Comparison of ENCODE assay signal across 32 mouse cellular contexts in the genomic region with DNA sequence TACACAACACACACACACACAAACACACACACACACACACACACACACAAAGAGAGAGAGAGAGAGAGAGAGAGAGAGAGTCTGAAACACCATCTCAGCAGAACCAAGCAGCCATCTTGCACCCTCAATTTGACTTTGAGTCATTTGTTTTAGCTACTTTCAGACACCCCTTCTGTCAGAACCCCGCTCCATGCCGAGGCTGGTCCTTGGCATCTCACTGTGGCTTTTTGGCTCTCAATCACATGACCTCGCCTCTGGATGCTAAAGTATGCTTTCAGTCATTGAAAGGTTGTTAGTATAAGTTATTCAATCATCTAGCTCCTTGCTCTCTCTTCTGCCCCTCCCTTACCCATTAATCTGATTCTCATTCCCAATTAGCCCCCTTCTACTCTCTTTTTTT. TPM values are rescaled to one million over a fixed set of nuclear protein-coding genes. Genes with fewer than 3 reads are reported as not detected.
DNase-seq lines count a peak whose midpoint lies in the region; ATAC-seq and TF ChIP-seq lines count a peak whose summit lies in the region.
"Had no signal": no experiment of that assay in that cellular context is flagged by ENCODE, and none has a peak within 500 bp of the region (broad histone marks: within the 10 kb centered on the region; RNA-seq: fewer than 3 reads in every experiment).

No protein-coding gene starts in this region.

- 78% methylated on average over 3 of the region's 3 CpGs for WGBS in liver, embryonic 14.5 days (ENCODE audit: insufficient replicate concordance)
- 89% methylated on average over 3 of the region's 3 CpGs for WGBS in small intestine, adult 2 months

- DNase-seq in heart, adult 11 months: peak; percentile 54
- no peak for DNase-seq in heart, postnatal 25 days (ENCODE audit: low spot score)
- no peak for DNase-seq in liver, embryonic 14.5 days (ENCODE audit: low read depth in 3 of 3, low spot score in 3 of 3)
- DNase-seq in liver: no peak
- DNase-seq in left cerebral cortex, postnatal 36 days (ENCODE audit: low spot score in 2 of 2): no peak
- DNase-seq: adrenal gland, postnatal 10 days; cerebellum, adult 11 months; cerebellum, adult 2 months; cerebellum, adult 9-11 months; cerebellum, postnatal 25 days; forebrain, postnatal 0 days; gastrocnemius, adult 2 months; gastrocnemius, postnatal 14 days; heart, adult 18-20 months; heart, postnatal 10 days; heart, postnatal 4 days had no signal

- H3K9me3 ChIP-seq in liver, embryonic 14.5 days (ENCODE audit: control insufficient read depth, low read length): no peaks in the 10 kb centered on the region
- H3K9me3 ChIP-seq: embryonic facial prominence, embryonic 12.5 days; embryonic facial prominence, embryonic 15.5 days; G1E; heart, embryonic 12.5 days; heart, embryonic 15.5 days; hindbrain, embryonic 15.5 days had no signal

- intact Hi-C loops in heart, postnatal 25 days (cut with DNase I): no loop called here
- intact Hi-C loops in left cerebral cortex, postnatal 36 days (cut with DNase I): no loop called here

- no peak for TF ChIP-seq EP300 in liver, embryonic 14.5 days (IDR thresholded peaks at IDR 0.05; ENCODE audit: low read depth)

- no peak for TF ChIP-seq POLR2A in small intestine, adult 2 months (IDR thresholded peaks at IDR 0.05; ENCODE audit: low read depth, low read length)

- TF ChIP-seq CTCF in liver, embryonic 14.5 days (IDR thresholded peaks at IDR 0.05; ENCODE audit: low read depth): no peak
- no peak for TF ChIP-seq CTCF in small intestine, adult 2 months (IDR thresholded peaks at IDR 0.05; ENCODE audit: extremely low read depth, insufficient read length, insufficient replicate concordance, low read depth, low read length)

- H3K9ac ChIP-seq in liver, embryonic 14.5 days (replicated peaks): peak overlapping the region; percentile 7; the same call in 1 of the 2 replicates
- H3K9ac ChIP-seq: embryonic facial prominence, embryonic 12.5 days; embryonic facial prominence, embryonic 15.5 days; forebrain, postnatal 0 days; heart, embryonic 12.5 days; heart, embryonic 15.5 days; hindbrain, embryonic 15.5 days had no signal

- peaks cover 82 to 83% of the 10 kb centered on the region in 2 experiments for H3K4me1 ChIP-seq in liver, embryonic 14.5 days (replicated peaks; ENCODE audit: control insufficient read depth in 2 of 2, insufficient read depth in 2 of 2, low read length in 1 of 2)
- peaks cover 7% of the 10 kb centered on the region for H3K4me1 ChIP-seq in small intestine, adult 2 months (ENCODE audit: control insufficient read depth, insufficient read depth, insufficient read length, low read length)
- H3K4me1 ChIP-seq: hindbrain, embryonic 15.5 days had no signal

- no peaks in the 10 kb centered on the region for H3K27me3 ChIP-seq in liver, embryonic 14.5 days (ENCODE audit: control insufficient read depth, insufficient read depth, low read length)
- no peaks in the 10 kb centered on the region for H3K27me3 ChIP-seq in small intestine, adult 2 months (ENCODE audit: control insufficient read depth, insufficient read depth, low read length)
- H3K27me3 ChIP-seq: embryonic facial prominence, embryonic 12.5 days; embryonic facial prominence, embryonic 15.5 days; heart, embryonic 12.5 days; heart, embryonic 15.5 days; hindbrain, embryonic 15.5 days; Patski had no signal

- H3K36me3 ChIP-seq in liver, embryonic 14.5 days (replicated peaks; ENCODE audit: control insufficient read depth, insufficient read depth, low read depth): no peaks in the 10 kb centered on the region
- H3K36me3 ChIP-seq in small intestine, adult 2 months (ENCODE audit: control insufficient read depth, insufficient read depth, low read length): no peaks in the 10 kb centered on the region
- H3K36me3 ChIP-seq: embryonic facial prominence, embryonic 12.5 days; embryonic facial prominence, embryonic 15.5 days; G1E; heart, embryonic 12.5 days; heart, embryonic 15.5 days; hindbrain, embryonic 15.5 days had no signal

- H3K4me2 ChIP-seq in liver, embryonic 14.5 days (ENCODE audit: low read depth): no peak overlapping the region; the same call in 1 of the 2 replicates
- H3K4me2 ChIP-seq: embryonic facial prominence, embryonic 12.5 days; embryonic facial prominence, embryonic 15.5 days; heart, embryonic 12.5 days; heart, embryonic 15.5 days; hindbrain, embryonic 15.5 days had no signal

- peak overlapping the region; percentile 51 for H3K27ac ChIP-seq in liver, embryonic 14.5 days
- H3K27ac ChIP-seq in small intestine, adult 2 months (ENCODE audit: insufficient read depth, low read depth, low read length): peak overlapping the region; percentile 34
- H3K27ac ChIP-seq: embryonic facial prominence, embryonic 12.5 days; embryonic facial prominence, embryonic 15.5 days; gastrocnemius, adult 2 months; heart, embryonic 15.5 days; hindbrain, embryonic 15.5 days had no signal

- H3K4me3 ChIP-seq in liver, embryonic 14.5 days (ENCODE audit: insufficient read depth in 1 of 2, low read depth in 2 of 2, low read length in 2 of 2): no peak overlapping the region
- no peak overlapping the region for H3K4me3 ChIP-seq in small intestine, adult 2 months (ENCODE audit: low read depth, low read length)
- H3K4me3 ChIP-seq: embryonic facial prominence, embryonic 12.5 days; embryonic facial prominence, embryonic 15.5 days; gastrocnemius, adult 2 months; heart, embryonic 12.5 days; heart, embryonic 15.5 days; hindbrain, embryonic 15.5 days had no signal

- ATAC-seq in liver, embryonic 14.5 days (ENCODE audit: insufficient read depth): no peak
- ATAC-seq: forebrain, embryonic 14.5 days; forebrain, postnatal 0 days; Patski had no signal

RNA-seq across cellular contexts. Expression of a gene that starts 17.4 kb away (rescaled TPM):
- 10 to 100 TPM; 30.7 to 32.2 TPM for total RNA-seq in heart, postnatal 25 days (2021)
- 43.8 and 47.8 TPM in 2 replicates for polyA plus RNA-seq in liver, embryonic 14.5 days (2012; rRNA removed)
- polyA plus RNA-seq in liver, embryonic 14.5 days (2014; fragmentation: Nextera tagmentation; extraction: Ambion mirVana): 59.4 and 65.3 TPM in 2 replicates
- polyA plus RNA-seq in small intestine, adult 2 months (2012; rRNA removed): 28.4 and 46.7 TPM in 2 replicates
- 10 to 100 TPM; 75.9 to 81.3 TPM for total RNA-seq in left cerebral cortex, postnatal 36 days (2021)

RNA-seq across cellular contexts. Expression of a gene that starts 50.8 kb away (rescaled TPM):
- not detected for total RNA-seq in heart, postnatal 25 days (2021)
- not detected in 2 replicates for polyA plus RNA-seq in liver, embryonic 14.5 days (2012; rRNA removed)
- not detected in 2 replicates for polyA plus RNA-seq in liver, embryonic 14.5 days (2014; fragmentation: Nextera tagmentation; extraction: Ambion mirVana)
- not detected in 2 replicates for polyA plus RNA-seq in small intestine, adult 2 months (2012; rRNA removed)
- total RNA-seq in left cerebral cortex, postnatal 36 days (2021): not detected
- total RNA-seq: adrenal gland, adult 18-20 months; adrenal gland, postnatal 10 days; adrenal gland, postnatal 4 days; common myeloid progenitor, adult 5-6 weeks; forebrain, postnatal 0 days; G1E; gastrocnemius, adult 2 months; gastrocnemius, postnatal 14 days; gastrocnemius, postnatal 4 days; heart, adult 18-20 months; heart, postnatal 10 days; heart, postnatal 4 days had no signal
- polyA plus RNA-seq: cerebellum, adult 2 months; embryonic facial prominence, embryonic 12.5 days; forebrain, embryonic 11.5 days; forebrain, embryonic 14.5 days; forebrain, postnatal 0 days; frontal cortex, adult 2 months; G1E; heart, embryonic 12.5 days; heart, embryonic 15.5 days; hindbrain, embryonic 11.5 days; hindbrain, embryonic 15.5 days; Patski had no signal

RNA-seq across cellular contexts. Expression of a gene that starts 53.6 kb away (rescaled TPM):
- not detected for total RNA-seq in heart, postnatal 25 days (2021)
- not detected in 2 replicates for polyA plus RNA-seq in liver, embryonic 14.5 days (2012; rRNA removed)
- not detected in 2 replicates for polyA plus RNA-seq in liver, embryonic 14.5 days (2014; fragmentation: Nextera tagmentation; extraction: Ambion mirVana)
- polyA plus RNA-seq in small intestine, adult 2 months (2012; rRNA removed): 38.1 and 224 TPM in 2 replicates
- not detected for total RNA-seq in left cerebral cortex, postnatal 36 days (2021)
- total RNA-seq: adrenal gland, adult 18-20 months; adrenal gland, postnatal 10 days; adrenal gland, postnatal 4 days; common myeloid progenitor, adult 5-6 weeks; forebrain, postnatal 0 days; G1E; gastrocnemius, adult 2 months; gastrocnemius, postnatal 14 days; gastrocnemius, postnatal 4 days; heart, adult 18-20 months; heart, postnatal 10 days; heart, postnatal 4 days had no signal
- polyA plus RNA-seq: cerebellum, adult 2 months; embryonic facial prominence, embryonic 12.5 days; forebrain, embryonic 14.5 days; forebrain, postnatal 0 days; frontal cortex, adult 2 months; G1E; heart, embryonic 12.5 days; heart, embryonic 15.5 days; hindbrain, embryonic 11.5 days; hindbrain, embryonic 15.5 days had no signal
